Mouse (Mus musculus) C2C12 (cell line): Measurements from ENCODE around the gene Klf1.

Source experiments
- CEBPB ChIP-seq: IDR thresholded peaks from one replicate; pipeline ENCODE4 v1.6.1; 2011; ENCODE audit warnings: low read depth, mild to moderate bottlenecking, control low read depth, moderate library complexity
- CTCF ChIP-seq: IDR thresholded peaks from one replicate; pipeline ENCODE4 v1.5.1; 2011; ENCODE audit not compliant: control insufficient read depth, insufficient read depth, insufficient read length
- MYOD1 ChIP-seq: IDR thresholded peaks from one replicate; pipeline ENCODE4 v1.6.1; 2011; ENCODE audit warnings: low read depth; ENCODE audit not compliant: control insufficient read depth, insufficient read length
- USF1 ChIP-seq: IDR thresholded peaks from one replicate; pipeline ENCODE4 v1.6.1; 2011; ENCODE audit warnings: low read depth, mild to moderate bottlenecking, control low read depth, moderate library complexity

- TF ChIP-seq MYOD1, result no peak
- no peak for TF ChIP-seq CTCF
- TF ChIP-seq CEBPB, result no peak
- no peak for TF ChIP-seq USF1
These were observed 22.8 kb upstream of the Klf1 start for GRCm38 (mm10) chr8:84878915-84879314.
